Mouse (Mus musculus) limb, embryonic 11.5 days (tissue): Measurements from ENCODE around the gene Zbbx. TPM values are rescaled to one million over a fixed set of nuclear protein-coding genes. Genes with fewer than 3 reads are reported as not detected.

ENCODE experiments used
- ATAC-seq: fragments of 200-750 bp; cut with Nextera tagmentation; 2 replicates; pipeline ENCODE4 v1.8.0; 2017; ENCODE audit warnings: low read depth; ENCODE audit not compliant: insufficient number of reproducible peaks, low FRiP score, low TSS enrichment
- DNase-seq: peaks from one replicate; pipeline ENCODE4 v3.0.0-alpha.2; 2015; ENCODE audit warnings: low spot score
- H3K27ac ChIP-seq: fragments of 300-500 bp; sonication (generic); replicated peaks from 2 replicates; pipeline ENCODE4 v1.5.1; 2014; ENCODE audit warnings: low read depth, mild to moderate bottlenecking, low read length
- H3K27me3 ChIP-seq: fragments of 300-500 bp; sonication (generic); 2 replicates; pipeline ENCODE4 v1.6.1; 2014; ENCODE audit warnings: mild to moderate bottlenecking, low read length, mixed read lengths; ENCODE audit not compliant: control insufficient read depth, insufficient read depth
- H3K36me3 ChIP-seq: fragments of 300-500 bp; sonication (generic); 2 replicates; pipeline ENCODE4 v1.6.1; 2014; ENCODE audit warnings: mild to moderate bottlenecking, low read length, moderate library complexity, mixed read lengths; ENCODE audit not compliant: control insufficient read depth, insufficient read depth
- H3K4me1 ChIP-seq: fragments of 300-500 bp; sonication (generic); 2 replicates; pipeline ENCODE4 v1.6.1; 2014; ENCODE audit warnings: low read length, mixed read lengths; ENCODE audit not compliant: control insufficient read depth, insufficient read depth
- H3K4me2 ChIP-seq: fragments of 300-500 bp; sonication (generic); 2 replicates; pipeline ENCODE4 v1.6.1; 2014; ENCODE audit warnings: low read depth, mild to moderate bottlenecking, moderate library complexity; ENCODE audit not compliant: severe bottlenecking
- H3K4me3 ChIP-seq: fragments of 300-500 bp; sonication (generic); 2 replicates; pipeline ENCODE4 v1.5.1; 2014; ENCODE audit warnings: low read depth, low read length
- H3K9ac ChIP-seq: fragments of 300-500 bp; sonication (generic); 2 replicates; pipeline ENCODE4 v1.6.1; 2014; ENCODE audit warnings: mild to moderate bottlenecking, low read length
- H3K9me3 ChIP-seq: fragments of 300-500 bp; sonication (generic); 2 replicates; pipeline ENCODE4 v1.6.1; 2016; ENCODE audit warnings: low read length; ENCODE audit not compliant: control insufficient read depth
- WGBS: fragments of 180-500 bp; shearing (Covaris S2); extraction: QIAGEN DNeasy Blood & Tissue Kit; methylation state at CpG from one replicate; pipeline ENCODE4 v1.1.7; 2014; 5-methylcytosine and 5-hydroxymethylcytosine counted together
- polyA plus RNA-seq: library from polyadenylated mRNA; unstranded; fragments of >200 nt; fragmentation: Nextera tagmentation; extraction: Ambion mirVana; gene quantifications from 2 replicates; pipeline ENCODE4 v1.2.1, GENCODE M21; 2014

Gene Zbbx
- not detected in 2 replicates for polyA plus RNA-seq

- no peak within 1 kb of the TSS for H3K27ac ChIP-seq
- no peaks in the 10 kb centered on the region for H3K4me1 ChIP-seq
- DNase-seq: peak; percentile 84
- no peaks in the 10 kb centered on the region for H3K9me3 ChIP-seq
- peak within 1 kb of the TSS; percentile 17; the same call in 1 of the 2 replicates for H3K4me2 ChIP-seq
- H3K27me3 ChIP-seq: no peaks in the 10 kb centered on the region
- no peak within 1 kb of the TSS for H3K9ac ChIP-seq
- H3K36me3 ChIP-seq: no peaks in the 10 kb centered on the region
- no peak within 1 kb of the TSS for H3K4me3 ChIP-seq
- 17% methylated on average over 20 of the region's 20 CpGs for WGBS
- peak; percentile 96 for ATAC-seq
These were observed at the start of gene Zbbx for GRCm38 (mm10) chr3:75164838-75165496. TSS of gene Zbbx (minus strand) at chr3:75165034.

GRCm38 (mm10) chr3:75202808-75203503, 38.1 kb upstream of the Zbbx start:
- Histone ChIP-seq H3K27ac (no peak overlapping the region), H3K36me3 (no peaks in the 10 kb centered on the region), H3K4me1 (no peaks in the 10 kb centered on the region), H3K4me2 (no peak overlapping the region), H3K27me3 (no peaks in the 10 kb centered on the region), H3K9me3 (no peaks in the 10 kb centered on the region), H3K4me3 (no peak overlapping the region), H3K9ac (no peak overlapping the region)
- WGBS: 36% methylated on average over 12 of the region's 12 CpGs
- 0 out of 2 replicates have a peak, but pooled peaks have one; percentile 21 for ATAC-seq
- DNase-seq: peak; percentile 72

GRCm38 (mm10) chr3:75182606-75183005, 17.8 kb upstream of the Zbbx start:
- no peak overlapping the region for H3K9ac ChIP-seq
- H3K36me3 ChIP-seq: no peaks in the 10 kb centered on the region
- no peak overlapping the region for H3K4me3 ChIP-seq
- no peak for ATAC-seq
- H3K27ac ChIP-seq: no peak overlapping the region
- H3K4me1 ChIP-seq: no peaks in the 10 kb centered on the region
- H3K4me2 ChIP-seq: no peak overlapping the region
- WGBS: 79% methylated on average over 1 of the region's 1 CpGs
- H3K27me3 ChIP-seq: no peaks in the 10 kb centered on the region
- peak; percentile 23 for DNase-seq
- no peaks in the 10 kb centered on the region for H3K9me3 ChIP-seq

- no peak for DNase-seq
- no peaks in the 10 kb centered on the region for H3K27me3 ChIP-seq
- no peaks in the 10 kb centered on the region for H3K9me3 ChIP-seq
- no peak for ATAC-seq
- H3K4me2 ChIP-seq: no peak overlapping the region
- no peak overlapping the region for H3K9ac ChIP-seq
- no peak overlapping the region for H3K4me3 ChIP-seq
- H3K36me3 ChIP-seq: no peaks in the 10 kb centered on the region
- no peak overlapping the region for H3K27ac ChIP-seq
- H3K4me1 ChIP-seq: no peaks in the 10 kb centered on the region
- WGBS: 85% methylated on average over 3 of the region's 3 CpGs
These were observed 23.0 kb downstream of the Zbbx start for GRCm38 (mm10) chr3:75141876-75142275.

- DNase-seq: no peak
- Histone ChIP-seq H3K4me2 (no peak overlapping the region), H3K9ac (no peak overlapping the region), H3K4me1 (no peaks in the 10 kb centered on the region), H3K36me3 (no peaks in the 10 kb centered on the region), H3K9me3 (no peaks in the 10 kb centered on the region), H3K4me3 (no peak overlapping the region), H3K27me3 (no peaks in the 10 kb centered on the region), H3K27ac (no peak overlapping the region)
- ATAC-seq: no peak
These were observed 60.0 kb downstream of the Zbbx start for GRCm38 (mm10) chr3:75104867-75105266.

- H3K9ac ChIP-seq: no peak overlapping the region
- H3K27me3 ChIP-seq: no peaks in the 10 kb centered on the region
- H3K27ac ChIP-seq: no peak overlapping the region
- H3K4me3 ChIP-seq: no peak overlapping the region
- WGBS: 63% methylated on average over 1 of the region's 1 CpGs
- no peak overlapping the region for H3K4me2 ChIP-seq
- H3K4me1 ChIP-seq: no peaks in the 10 kb centered on the region
- no peak for ATAC-seq
- no peaks in the 10 kb centered on the region for H3K9me3 ChIP-seq
- DNase-seq: no peak
- no peaks in the 10 kb centered on the region for H3K36me3 ChIP-seq
These were observed 79.1 kb downstream of the Zbbx start for GRCm38 (mm10) chr3:75085762-75086161.

GRCm38 (mm10) chr3:75078906-75079305, 85.9 kb downstream of the Zbbx start:
- H3K27me3 ChIP-seq: no peaks in the 10 kb centered on the region
- WGBS: 87% methylated on average over 1 of the region's 1 CpGs
- no peak for ATAC-seq

GRCm38 (mm10) chr3:75009701-75010100, 155.1 kb downstream of the Zbbx start:
- H3K27ac ChIP-seq: no peak overlapping the region
- WGBS: 83% methylated on average over 1 of the region's 1 CpGs
- no peak overlapping the region for H3K4me2 ChIP-seq
- H3K9me3 ChIP-seq: no peaks in the 10 kb centered on the region
- no peaks in the 10 kb centered on the region for H3K36me3 ChIP-seq
- H3K9ac ChIP-seq: no peak overlapping the region
- no peak overlapping the region for H3K4me3 ChIP-seq
- H3K27me3 ChIP-seq: no peaks in the 10 kb centered on the region
- DNase-seq: no peak
- no peak for ATAC-seq
- H3K4me1 ChIP-seq: no peaks in the 10 kb centered on the region

More at GRCm38 (mm10) chr3:75078906-75079305, 85.9 kb downstream of the Zbbx start:
- Histone ChIP-seq H3K4me3 (no peak overlapping the region), H3K27ac (no peak overlapping the region), H3K36me3 (no peaks in the 10 kb centered on the region), H3K4me1 (no peaks in the 10 kb centered on the region), H3K9ac (no peak overlapping the region), H3K4me2 (no peak overlapping the region), H3K9me3 (no peaks in the 10 kb centered on the region)
- DNase-seq: no peak
